In the genomic region with DNA sequence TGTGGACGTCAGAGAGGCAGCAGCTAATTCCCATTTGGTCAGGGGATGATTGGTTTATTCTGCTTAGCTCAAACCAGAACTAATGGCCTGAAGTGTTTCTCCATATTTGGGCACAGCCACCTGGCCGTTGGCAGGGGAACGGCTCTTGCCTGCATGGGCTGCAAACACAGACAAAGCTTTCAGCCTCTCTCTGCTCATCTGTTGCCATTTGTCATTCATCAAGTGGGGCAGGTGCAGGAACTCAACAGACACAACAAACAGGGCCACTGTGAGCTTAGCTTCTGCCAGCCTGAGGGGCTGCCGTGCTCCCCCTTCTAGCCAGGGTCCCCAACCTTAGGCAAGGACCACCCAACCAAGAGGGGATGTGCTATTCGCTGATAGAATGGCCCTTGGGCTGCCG, we compare ENCODE assay signal across 9 mouse cellular contexts. TPM values are rescaled to one million over a fixed set of nuclear protein-coding genes. Genes with fewer than 3 reads are reported as not detected.
A peak's percentile ranks its signal among the peaks of the same experiment; 100 is the strongest.
DNase-seq lines count a peak whose midpoint lies in the region; ATAC-seq and TF ChIP-seq lines count a peak whose summit lies in the region.
"Had no signal": no experiment of that assay in that cellular context is flagged by ENCODE, and none has a peak within 500 bp of the region (broad histone marks: within the 10 kb centered on the region; RNA-seq: fewer than 3 reads in every experiment).

No protein-coding gene starts in this region.

- no peak overlapping the region; the same call in 1 of the 2 replicates for H3K27ac ChIP-seq in forebrain, embryonic 15.5 days (replicated peaks)
- no peak overlapping the region for H3K27ac ChIP-seq in forebrain, embryonic 11.5 days (ENCODE audit: low read depth, low read length)
- peak overlapping the region; percentile 3 for H3K27ac ChIP-seq in hindbrain, embryonic 12.5 days
- peak overlapping the region; percentile 68 for H3K27ac ChIP-seq in midbrain, embryonic 15.5 days
- H3K27ac ChIP-seq in thymus, adult 2 months (ENCODE audit: control insufficient read depth, insufficient read depth, low read length): no peak overlapping the region

- TF ChIP-seq CTCF in thymus, adult 2 months (IDR thresholded peaks at IDR 0.05; ENCODE audit: borderline replicate concordance, control insufficient read depth, extremely low read depth, insufficient read depth, low read length, poor library complexity): no peak

- no peaks in the 10 kb centered on the region for H3K27me3 ChIP-seq in forebrain, embryonic 15.5 days
- H3K27me3 ChIP-seq in forebrain, embryonic 11.5 days (ENCODE audit: control insufficient read depth, insufficient read depth, low read length): no peaks in the 10 kb centered on the region
- H3K27me3 ChIP-seq in hindbrain, embryonic 12.5 days: no peaks in the 10 kb centered on the region
- H3K27me3 ChIP-seq in midbrain, embryonic 15.5 days (replicated peaks): no peaks in the 10 kb centered on the region
- H3K27me3 ChIP-seq in thymus, adult 2 months (ENCODE audit: control insufficient read depth, insufficient read depth, low read length): no peaks in the 10 kb centered on the region

- H3K36me3 ChIP-seq in forebrain, embryonic 15.5 days: no peaks in the 10 kb centered on the region
- no peaks in the 10 kb centered on the region for H3K36me3 ChIP-seq in forebrain, embryonic 11.5 days (ENCODE audit: control insufficient read depth, insufficient read depth, low read length)
- no peaks in the 10 kb centered on the region for H3K36me3 ChIP-seq in hindbrain, embryonic 12.5 days
- no peaks in the 10 kb centered on the region for H3K36me3 ChIP-seq in midbrain, embryonic 15.5 days (replicated peaks)
- no peaks in the 10 kb centered on the region for H3K36me3 ChIP-seq in thymus, adult 2 months (ENCODE audit: control insufficient read depth, insufficient read depth, low read length)

- no peaks in the 10 kb centered on the region for H3K9me3 ChIP-seq in forebrain, embryonic 15.5 days
- H3K9me3 ChIP-seq in forebrain, embryonic 11.5 days (ENCODE audit: control insufficient read depth, low read length): no peaks in the 10 kb centered on the region
- no peaks in the 10 kb centered on the region for H3K9me3 ChIP-seq in hindbrain, embryonic 12.5 days (replicated peaks)
- no peaks in the 10 kb centered on the region for H3K9me3 ChIP-seq in midbrain, embryonic 15.5 days

- no peak for DNase-seq in forebrain, embryonic 11.5 days (ENCODE audit: low spot score)
- peak; percentile 6 for DNase-seq in cerebellum, adult 8-10 months
- DNase-seq in spleen, adult 12 weeks (ENCODE audit: low spot score): no peak
- DNase-seq in thymus, adult 2 months: no peak
- DNase-seq: heart, adult 11 months had no signal

- WGBS in forebrain, embryonic 15.5 days: 38% methylated on average over 6 of the region's 6 CpGs
- 71% methylated on average over 6 of the region's 6 CpGs for WGBS in forebrain, embryonic 11.5 days
- 36% methylated on average over 6 of the region's 6 CpGs for WGBS in hindbrain, embryonic 12.5 days
- 30% methylated on average over 6 of the region's 6 CpGs for WGBS in midbrain, embryonic 15.5 days
- WGBS in thymus, adult 2 months: 93% methylated on average over 6 of the region's 6 CpGs

- TF ChIP-seq POLR2A in thymus, adult 2 months (IDR thresholded peaks at IDR 0.05; ENCODE audit: control insufficient read depth, extremely low read depth, insufficient read depth, low read length, poor library complexity): no peak

- H3K9ac ChIP-seq in forebrain, embryonic 15.5 days (replicated peaks): no peak overlapping the region
- no peak overlapping the region for H3K9ac ChIP-seq in forebrain, embryonic 11.5 days (ENCODE audit: low read length)
- H3K9ac ChIP-seq in hindbrain, embryonic 12.5 days: no peak overlapping the region
- H3K9ac ChIP-seq in midbrain, embryonic 15.5 days: no peak overlapping the region

- peaks cover 6% of the 10 kb centered on the region; the same call in 1 of the 2 replicates for H3K4me1 ChIP-seq in forebrain, embryonic 15.5 days
- H3K4me1 ChIP-seq in forebrain, embryonic 11.5 days (replicated peaks; ENCODE audit: control insufficient read depth, insufficient read depth, low read length): no peaks in the 10 kb centered on the region; the same call in 1 of the 2 replicates
- H3K4me1 ChIP-seq in hindbrain, embryonic 12.5 days: peaks cover 12% of the 10 kb centered on the region
- H3K4me1 ChIP-seq in midbrain, embryonic 15.5 days: peaks cover 9% of the 10 kb centered on the region
- no peaks in the 10 kb centered on the region for H3K4me1 ChIP-seq in thymus, adult 2 months (replicated peaks; ENCODE audit: control insufficient read depth, insufficient read depth, low read length)

- H3K4me2 ChIP-seq in forebrain, embryonic 15.5 days (replicated peaks): no peak overlapping the region
- H3K4me2 ChIP-seq in forebrain, embryonic 11.5 days (ENCODE audit: low read depth, low read length, severe bottlenecking): no peak overlapping the region
- H3K4me2 ChIP-seq in hindbrain, embryonic 12.5 days (replicated peaks): no peak overlapping the region
- no peak overlapping the region for H3K4me2 ChIP-seq in midbrain, embryonic 15.5 days

- H3K4me3 ChIP-seq in forebrain, embryonic 15.5 days: no peak overlapping the region
- H3K4me3 ChIP-seq in forebrain, embryonic 11.5 days (ENCODE audit: low read depth, low read length): no peak overlapping the region
- no peak overlapping the region for H3K4me3 ChIP-seq in hindbrain, embryonic 12.5 days
- H3K4me3 ChIP-seq in midbrain, embryonic 15.5 days: no peak overlapping the region
- H3K4me3 ChIP-seq in thymus, adult 2 months (ENCODE audit: control insufficient read depth, insufficient read depth, low read length): no peak overlapping the region

- ATAC-seq in forebrain, embryonic 15.5 days (replicated peaks): peak; percentile 41; the same call in 1 of the 2 replicates
- no peak for ATAC-seq in forebrain, embryonic 11.5 days (replicated peaks; ENCODE audit: low FRiP score)
- peak; percentile 77 for ATAC-seq in hindbrain, embryonic 12.5 days (ENCODE audit: low FRiP score)
- ATAC-seq in midbrain, embryonic 15.5 days (replicated peaks): peak; percentile 82
- ATAC-seq in frontal cortex, adult (ENCODE audit: low TSS enrichment): no peak

RNA-seq across cellular contexts. Expression of a gene that starts 10.9 kb away (rescaled TPM):
- polyA plus RNA-seq in forebrain, embryonic 15.5 days (2015; fragmentation: Nextera tagmentation; extraction: Ambion mirVana): 0.48 and 0.61 TPM in 2 replicates
- 0.16 TPM in 1 of 2 replicates, not detected in the other for polyA plus RNA-seq in forebrain, embryonic 11.5 days (2014; fragmentation: Nextera tagmentation; extraction: Ambion mirVana)
- 0.30 and 0.34 TPM in 2 replicates for polyA plus RNA-seq in hindbrain, embryonic 12.5 days (2016; fragmentation: Nextera tagmentation; extraction: Ambion mirVana)
- polyA plus RNA-seq in midbrain, embryonic 15.5 days (2015; fragmentation: Nextera tagmentation; extraction: Ambion mirVana): 0.63 and 0.89 TPM in 2 replicates
- polyA plus RNA-seq in thymus, adult 2 months (2012; rRNA removed): not detected in 2 replicates

RNA-seq across cellular contexts. Expression of a gene that starts 17.3 kb away (rescaled TPM):
- 0.13 TPM in 1 of 2 replicates, not detected in the other for polyA plus RNA-seq in forebrain, embryonic 15.5 days (2015; fragmentation: Nextera tagmentation; extraction: Ambion mirVana)
- polyA plus RNA-seq in forebrain, embryonic 11.5 days (2014; fragmentation: Nextera tagmentation; extraction: Ambion mirVana): 0.15 and 0.72 TPM in 2 replicates
- 0.10 TPM in 1 of 2 replicates, not detected in the other for polyA plus RNA-seq in hindbrain, embryonic 12.5 days (2016; fragmentation: Nextera tagmentation; extraction: Ambion mirVana)
- not detected in 2 replicates for polyA plus RNA-seq in midbrain, embryonic 15.5 days (2015; fragmentation: Nextera tagmentation; extraction: Ambion mirVana)
- 0.10 TPM in 1 of 2 replicates, not detected in the other for polyA plus RNA-seq in thymus, adult 2 months (2012; rRNA removed)

RNA-seq across cellular contexts. Expression of a gene that starts 60.0 kb away (rescaled TPM):
- 1.9 and 2.0 TPM in 2 replicates for polyA plus RNA-seq in forebrain, embryonic 15.5 days (2015; fragmentation: Nextera tagmentation; extraction: Ambion mirVana)
- polyA plus RNA-seq in forebrain, embryonic 11.5 days (2014; fragmentation: Nextera tagmentation; extraction: Ambion mirVana): 5.4 and 5.6 TPM in 2 replicates
- 1.7 and 1.9 TPM in 2 replicates for polyA plus RNA-seq in hindbrain, embryonic 12.5 days (2016; fragmentation: Nextera tagmentation; extraction: Ambion mirVana)
- polyA plus RNA-seq in midbrain, embryonic 15.5 days (2015; fragmentation: Nextera tagmentation; extraction: Ambion mirVana): 1.0 and 1.5 TPM in 2 replicates
- 0.11 and 0.17 TPM in 2 replicates for polyA plus RNA-seq in thymus, adult 2 months (2012; rRNA removed)

Comparison
In these comparisons a context has a peak if more than half of its experiments do, and no peak if none do; other contexts are left out.
1. ATAC-seq: peak in forebrain, embryonic 15.5 days (single experiment), hindbrain, embryonic 12.5 days (single experiment) and midbrain, embryonic 15.5 days (single experiment); none in forebrain, embryonic 11.5 days (single experiment) and frontal cortex, adult (single experiment).
2. H3K27ac ChIP-seq: peak in hindbrain, embryonic 12.5 days (single experiment) and midbrain, embryonic 15.5 days (single experiment); none in forebrain, embryonic 15.5 days (single experiment), forebrain, embryonic 11.5 days (single experiment) and thymus, adult 2 months (single experiment).